Mouse (Mus musculus) lung, postnatal 0 days (tissue): ENCODE measurements at regions not wholly inside any gene's neighbourhood (a gene's known extent, or its start where the extent isn't known, plus 50 kb on each side); places are given as distances from the start of the nearest gene placed in this dataset.

Experiments used
- ATAC-seq: fragments of 200-750 bp; cut with Nextera tagmentation; 2 replicates; pipeline ENCODE4 v1.8.0; 2017; ENCODE audit warnings: moderate library complexity
- DNase-seq: peaks from one replicate; pipeline ENCODE4 v3.0.0-alpha.2; 2016; ENCODE audit warnings: low spot score
- H3K27ac ChIP-seq: fragments of 300-500 bp; sonication (generic); 2 replicates; pipeline ENCODE4 v1.5.1; 2014; ENCODE audit warnings: antibody characterized with exemption, mild to moderate bottlenecking, low read length, mixed read lengths
- H3K27me3 ChIP-seq: fragments of 300-500 bp; sonication (generic); replicated peaks from 2 replicates; pipeline ENCODE4 v1.6.1; 2014; ENCODE audit warnings: low read length, mixed read lengths; ENCODE audit not compliant: insufficient read depth
- H3K36me3 ChIP-seq: fragments of 300-500 bp; sonication (generic); 2 replicates; pipeline ENCODE4 v1.6.1; 2014; ENCODE audit warnings: low read length, mixed read lengths; ENCODE audit not compliant: insufficient read depth
- H3K4me1 ChIP-seq: fragments of 300-500 bp; sonication (generic); 2 replicates; pipeline ENCODE4 v1.6.1; 2014; ENCODE audit warnings: antibody characterized with exemption, low read depth, low read length, mixed read lengths; ENCODE audit not compliant: insufficient read depth
- H3K4me2 ChIP-seq: fragments of 300-500 bp; sonication (generic); replicated peaks from 2 replicates; pipeline ENCODE4 v1.6.1; 2014; ENCODE audit warnings: low read depth, mild to moderate bottlenecking, low read length, moderate library complexity, mixed read lengths
- H3K4me3 ChIP-seq: fragments of 300-500 bp; sonication (generic); 2 replicates; pipeline ENCODE4 v1.5.1; 2014; ENCODE audit warnings: low read depth, low read length
- H3K9ac ChIP-seq: fragments of 300-500 bp; sonication (generic); replicated peaks from 2 replicates; pipeline ENCODE4 v1.6.1; 2014; ENCODE audit warnings: low read depth, mild to moderate bottlenecking
- H3K9me3 ChIP-seq: fragments of 300-500 bp; sonication (generic); 2 replicates; pipeline ENCODE4 v1.6.1; 2016; ENCODE audit warnings: low read length, mixed read lengths
- CTCF ChIP-seq: IDR thresholded peaks from 2 replicates; pipeline ENCODE4 v1.5.1; 2016; ENCODE audit warnings: antibody characterized with exemption, mild to moderate bottlenecking
- EP300 ChIP-seq: IDR thresholded peaks from 2 replicates; pipeline ENCODE4 v1.6.1; 2016; ENCODE audit warnings: antibody characterized with exemption, mild to moderate bottlenecking, control low read depth
- WGBS: fragments of 180-500 bp; shearing (Covaris S2); extraction: QIAGEN DNeasy Blood & Tissue Kit; methylation state at CpG from one replicate; pipeline ENCODE4 v1.1.7; 2014; 5-methylcytosine and 5-hydroxymethylcytosine counted together

DNA sequence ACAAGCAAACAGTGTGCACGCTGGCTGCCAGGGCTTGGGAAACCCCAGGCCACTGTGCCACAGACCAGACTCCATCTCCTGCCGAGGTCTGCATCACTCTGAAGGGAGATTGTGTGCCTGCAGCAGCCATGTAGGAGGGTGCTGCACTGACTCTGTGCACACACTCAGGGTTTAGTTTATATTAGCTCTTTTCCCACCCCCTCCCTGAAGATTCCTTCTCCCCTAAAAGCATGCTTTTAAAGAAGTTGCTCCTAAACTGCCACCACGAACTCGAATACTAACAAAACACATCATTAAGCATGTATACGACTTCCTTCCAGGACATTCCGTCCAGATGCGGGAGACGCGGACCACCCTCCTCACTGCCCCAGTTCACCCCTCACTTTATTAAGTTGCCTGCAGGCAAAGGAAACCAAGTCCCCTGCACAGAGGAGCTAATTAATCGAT, 92.4 kb downstream of the Ets2 start:
- Histone ChIP-seq H3K9ac (no peak overlapping the region), H3K9me3 (no peaks in the 10 kb centered on the region), H3K27me3 (no peaks in the 10 kb centered on the region), H3K4me1 (no peaks in the 10 kb centered on the region), H3K36me3 (no peaks in the 10 kb centered on the region), H3K4me3 (no peak overlapping the region), H3K27ac (peak overlapping the region; percentile 76), H3K4me2 (peak overlapping the region; percentile 27; the same call in 1 of the 2 replicates)
- TF ChIP-seq EP300 = peak; percentile 59; the same call in 1 of the 2 replicates
- no peak for TF ChIP-seq CTCF
- 33% methylated on average over 10 of the region's 10 CpGs for WGBS
- ATAC-seq = peak; percentile 63
- peak; percentile 66 for DNase-seq

DNA sequence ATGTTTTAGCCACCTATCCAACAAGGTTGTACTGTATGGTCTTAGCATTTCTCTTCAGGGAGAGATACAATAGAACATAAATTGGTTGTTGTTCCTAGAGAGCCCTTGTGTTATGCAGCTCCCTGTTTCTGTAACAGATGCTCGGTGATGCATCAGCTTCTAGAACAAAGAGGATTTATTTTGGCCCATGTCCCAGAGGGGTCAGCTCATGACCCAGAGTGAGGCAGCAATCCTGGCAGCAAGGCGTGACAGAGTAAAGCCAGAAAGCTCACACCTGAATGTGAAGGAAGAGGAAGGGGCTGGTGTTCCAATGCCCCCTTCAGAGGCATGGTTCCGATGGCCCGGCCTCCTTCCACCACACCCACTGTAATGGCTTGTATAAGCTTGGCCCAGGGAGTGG, 88.8 kb downstream of the Ets2 start:
- WGBS = 58% methylated on average over 4 of the region's 4 CpGs
- no peak for TF ChIP-seq EP300
- TF ChIP-seq CTCF = no peak

DNA sequence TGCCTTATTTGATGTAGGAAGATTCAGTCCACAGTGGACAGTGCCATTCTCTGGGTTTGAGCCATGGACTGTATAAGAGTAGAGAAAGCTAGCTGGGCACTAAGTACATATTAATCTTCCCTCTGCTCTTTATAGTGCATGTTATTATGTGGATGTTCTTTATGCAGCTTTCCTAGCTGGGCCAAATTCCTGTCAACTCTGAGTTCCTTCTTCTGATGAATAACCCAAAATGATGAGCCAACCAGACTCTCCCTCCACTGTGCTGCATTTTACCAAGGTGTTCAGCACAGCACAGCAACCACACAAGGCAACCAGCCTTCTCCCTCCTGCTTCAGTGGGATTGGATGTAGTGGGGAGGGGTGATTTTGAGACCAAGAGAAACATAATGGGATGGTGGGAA, 87.7 kb downstream of the Ets2 start:
- Histone ChIP-seq H3K4me1 (no peaks in the 10 kb centered on the region), H3K36me3 (no peaks in the 10 kb centered on the region), H3K4me3 (no peak overlapping the region), H3K9ac (no peak overlapping the region), H3K9me3 (no peaks in the 10 kb centered on the region), H3K27ac (no peak overlapping the region), H3K27me3 (no peaks in the 10 kb centered on the region), H3K4me2 (no peak overlapping the region)
- no peak for DNase-seq
- ATAC-seq = no peak
- TF ChIP-seq CTCF = no peak
- TF ChIP-seq EP300 = no peak

More for the DNA sequence above, 88.8 kb downstream of the Ets2 start:
- no peak overlapping the region for H3K4me2 ChIP-seq
- H3K4me3 ChIP-seq = no peak overlapping the region
- no peaks in the 10 kb centered on the region for H3K9me3 ChIP-seq
- no peak overlapping the region for H3K27ac ChIP-seq
- no peaks in the 10 kb centered on the region for H3K4me1 ChIP-seq
- no peaks in the 10 kb centered on the region for H3K27me3 ChIP-seq
- H3K9ac ChIP-seq = no peak overlapping the region
- ATAC-seq = no peak
- H3K36me3 ChIP-seq = no peaks in the 10 kb centered on the region
- DNase-seq = no peak

DNA sequence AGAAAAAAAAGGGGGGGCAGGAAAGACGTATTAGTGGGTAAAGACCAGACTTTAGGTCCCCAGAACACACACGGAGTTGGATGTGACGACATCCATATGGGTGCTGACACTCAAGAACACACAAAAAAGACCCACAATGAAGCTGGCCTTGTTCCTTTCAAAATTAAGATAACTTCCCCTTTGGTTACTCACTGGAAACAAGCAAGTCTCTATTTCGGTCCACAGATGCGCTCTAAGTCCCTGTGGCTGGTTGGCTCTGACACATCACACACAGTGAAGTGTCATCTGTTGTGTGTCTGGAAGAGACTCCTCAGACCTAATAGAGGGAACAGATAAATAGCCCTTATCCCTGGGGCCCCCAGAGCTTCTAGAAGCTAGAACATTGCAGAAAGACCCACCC, 79.8 kb downstream of the Ets2 start:
- Histone ChIP-seq H3K4me1 (peaks cover 8% of the 10 kb centered on the region), H3K27ac (no peak overlapping the region), H3K9me3 (no peaks in the 10 kb centered on the region), H3K4me2 (no peak overlapping the region), H3K9ac (no peak overlapping the region), H3K27me3 (no peaks in the 10 kb centered on the region), H3K4me3 (no peak overlapping the region), H3K36me3 (no peaks in the 10 kb centered on the region)
- 74% methylated on average over 5 of the region's 5 CpGs for WGBS
- no peak for DNase-seq
- ATAC-seq = no peak
- TF ChIP-seq EP300 (no peak), CTCF (no peak)

DNA sequence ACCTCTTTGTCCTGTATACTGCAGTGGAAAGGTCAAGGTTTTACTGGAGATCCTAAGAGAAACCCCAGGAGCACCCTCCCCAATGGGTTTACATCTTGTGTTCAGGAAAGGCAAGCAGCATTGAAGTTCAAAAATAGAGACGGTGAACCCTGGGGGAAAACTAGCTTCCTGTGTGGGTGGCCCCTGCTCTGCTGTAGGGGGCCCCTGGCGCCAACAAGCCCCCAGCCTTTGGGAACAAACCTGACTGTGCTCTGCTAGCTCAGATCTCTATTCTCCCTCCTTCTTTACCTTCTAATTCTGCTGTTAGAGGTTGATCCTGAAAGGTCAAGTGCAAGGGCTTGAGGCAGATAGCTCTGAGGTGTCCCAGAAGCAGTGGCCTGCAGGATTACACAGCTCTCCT, 78.6 kb downstream of the Ets2 start:
- ATAC-seq (no peak), DNase-seq (no peak)
- TF ChIP-seq CTCF = no peak
- no peak for TF ChIP-seq EP300
- no peak overlapping the region for H3K9ac ChIP-seq
- no peaks in the 10 kb centered on the region for H3K27me3 ChIP-seq
- H3K4me2 ChIP-seq = no peak overlapping the region
- no peak overlapping the region for H3K4me3 ChIP-seq
- no peaks in the 10 kb centered on the region for H3K36me3 ChIP-seq
- WGBS = 68% methylated on average over 2 of the region's 2 CpGs
- H3K9me3 ChIP-seq = no peaks in the 10 kb centered on the region
- H3K27ac ChIP-seq = no peak overlapping the region
- H3K4me1 ChIP-seq = peaks cover 8% of the 10 kb centered on the region

DNA sequence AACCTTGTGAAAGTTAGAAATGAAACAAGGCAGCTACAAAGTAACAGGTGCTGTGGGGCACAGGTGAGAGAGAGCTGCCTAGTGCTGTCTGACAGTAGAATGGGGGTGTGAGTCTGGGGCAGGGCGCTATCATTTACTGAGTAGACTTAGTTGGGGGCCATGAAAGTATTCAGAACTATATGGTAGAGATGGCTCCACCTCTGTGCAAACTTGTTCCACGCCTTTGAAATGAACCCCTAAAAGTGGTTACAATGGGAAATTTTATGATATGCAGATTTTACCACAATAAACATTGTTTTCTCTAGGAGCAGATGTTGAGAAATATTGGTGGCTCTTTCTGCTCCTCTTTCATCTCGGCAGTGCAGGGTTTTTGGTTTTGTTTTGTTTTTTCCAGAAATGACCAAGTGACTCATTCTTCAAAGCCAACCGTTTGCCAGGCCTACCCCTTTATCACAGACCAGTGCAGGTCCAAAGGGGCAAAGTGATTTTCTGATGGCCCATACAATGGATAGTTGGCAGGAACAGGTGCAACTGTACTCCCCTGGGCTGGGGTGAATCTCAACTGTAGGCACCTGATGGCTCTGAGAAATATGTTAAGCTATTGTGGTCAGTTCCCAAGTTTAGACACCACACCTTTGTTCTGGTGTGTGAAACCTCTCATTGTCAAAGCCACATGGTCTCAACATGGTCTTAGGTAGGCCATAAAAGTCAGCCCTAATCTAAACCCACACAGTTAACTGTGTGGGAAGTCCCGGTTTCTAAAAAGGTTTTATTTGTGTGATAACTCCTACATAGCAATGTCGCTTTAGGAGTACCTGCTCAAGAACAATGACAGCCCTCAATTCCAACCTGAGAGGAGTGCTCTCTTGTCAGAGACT, 77.2 kb downstream of the Ets2 start:
- Histone ChIP-seq H3K27me3 (no peaks in the 10 kb centered on the region), H3K4me2 (no peak overlapping the region), H3K4me1 (peaks cover 8% of the 10 kb centered on the region), H3K9ac (no peak overlapping the region), H3K27ac (no peak overlapping the region), H3K4me3 (no peak overlapping the region), H3K9me3 (no peaks in the 10 kb centered on the region), H3K36me3 (no peaks in the 10 kb centered on the region)
- TF ChIP-seq CTCF (no peak), EP300 (no peak)
- no peak for DNase-seq
- no peak for ATAC-seq
- WGBS = 84% methylated on average over 6 of the region's 6 CpGs
